Mouse (Mus musculus): ENCODE data around the gene 4933402D24Rik. TPM values are rescaled to one million over a fixed set of nuclear protein-coding genes. Genes with fewer than 3 reads are reported as not detected.

Gene 4933402D24Rik
- polyA plus RNA-seq (2014; fragmentation: Illumina TruSeq; extraction: RNeasy Lipid Tissue Mini Kit (QIAGEN cat#74804); ENCODE audit: low read depth, low replicate concordance), result not detected

DNA sequence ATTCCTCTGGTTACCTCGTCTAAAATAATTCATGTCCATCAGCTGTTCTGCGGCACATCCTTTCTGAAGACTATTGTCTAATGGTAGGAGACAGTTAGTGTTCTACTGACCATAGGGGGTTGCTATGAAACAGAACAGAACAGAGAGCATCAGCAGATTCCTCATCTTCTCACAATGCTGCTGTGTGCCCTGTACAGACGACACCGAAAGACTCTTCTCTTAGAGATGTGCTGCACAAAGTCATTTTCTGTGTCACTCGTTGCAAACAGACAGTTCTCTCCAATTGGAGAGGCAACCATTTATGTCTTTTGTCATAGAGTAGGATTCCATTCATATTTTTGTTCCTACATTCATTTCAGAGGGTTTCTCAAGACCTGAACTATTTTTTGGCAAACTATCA lies at the start of gene 4933402D24Rik:
Gene 4933402D24Rik (minus strand): TSS at position 101 of the 400 bp plus-strand sequence.

GRCm38 (mm10) chr1:63730240-63730771 lies 38.8 kb downstream of the 4933402D24Rik start, which contains the start of the genes Mdh1b and Fastkd2:
TSS of gene Mdh1b (minus strand) at chr1:63730318.
TSS of gene Fastkd2 (plus strand) at chr1:63730614.

Other genes starting within 250 kb of the 4933402D24Rik start
- gene Gm39653, start 153.3 kb downstream of the 4933402D24Rik start, polyA plus RNA-seq (2014; fragmentation: Illumina TruSeq; extraction: RNeasy Lipid Tissue Mini Kit (QIAGEN cat#74804); ENCODE audit: low read depth, low replicate concordance), result not detected
- gene Dytn, start 82.3 kb downstream of the 4933402D24Rik start, polyA plus RNA-seq (2014; fragmentation: Illumina TruSeq; extraction: RNeasy Lipid Tissue Mini Kit (QIAGEN cat#74804); ENCODE audit: low read depth, low replicate concordance), result not detected
- gene Mdh1b, start 38.9 kb downstream of the 4933402D24Rik start, polyA plus RNA-seq (2014; fragmentation: Illumina TruSeq; extraction: RNeasy Lipid Tissue Mini Kit (QIAGEN cat#74804); ENCODE audit: low read depth, low replicate concordance), result not detected
- 67.1 TPM for gene Fastkd2, start 38.7 kb downstream of the 4933402D24Rik start, polyA plus RNA-seq (2014; fragmentation: Illumina TruSeq; extraction: RNeasy Lipid Tissue Mini Kit (QIAGEN cat#74804); ENCODE audit: low read depth, low replicate concordance)